Mouse (Mus musculus): Measurements from ENCODE around the gene Stmn1. TPM values are rescaled to one million over a fixed set of nuclear protein-coding genes. Genes with fewer than 3 reads are reported as not detected.

The Stmn1 gene
- polyA plus RNA-seq (2014; fragmentation: Illumina TruSeq; extraction: RNeasy Lipid Tissue Mini Kit (QIAGEN cat#74804); ENCODE audit: low read depth, low replicate concordance): 90.8 TPM

DNA sequence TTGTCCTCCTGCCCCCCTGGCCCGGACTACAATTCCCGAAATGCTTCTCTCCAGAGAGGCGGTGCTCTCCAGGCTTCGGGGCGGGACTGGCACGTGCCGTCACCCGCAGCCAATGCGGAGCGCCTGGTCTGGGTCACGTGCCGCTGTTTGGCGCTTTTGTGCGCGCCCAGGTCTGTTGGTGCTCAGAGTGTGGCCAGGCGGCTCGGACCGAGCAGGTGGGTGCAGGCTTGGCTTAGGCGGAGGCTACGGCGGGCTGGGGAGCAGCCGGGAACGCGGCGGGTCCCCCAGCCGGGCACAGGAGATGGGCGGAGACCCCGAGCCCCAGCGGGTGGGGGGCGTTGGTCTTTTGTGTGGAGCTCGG, at the start of gene Stmn1:
Gene Stmn1 (plus strand): TSS at position 106 of the 361 bp plus-strand sequence.

DNA sequence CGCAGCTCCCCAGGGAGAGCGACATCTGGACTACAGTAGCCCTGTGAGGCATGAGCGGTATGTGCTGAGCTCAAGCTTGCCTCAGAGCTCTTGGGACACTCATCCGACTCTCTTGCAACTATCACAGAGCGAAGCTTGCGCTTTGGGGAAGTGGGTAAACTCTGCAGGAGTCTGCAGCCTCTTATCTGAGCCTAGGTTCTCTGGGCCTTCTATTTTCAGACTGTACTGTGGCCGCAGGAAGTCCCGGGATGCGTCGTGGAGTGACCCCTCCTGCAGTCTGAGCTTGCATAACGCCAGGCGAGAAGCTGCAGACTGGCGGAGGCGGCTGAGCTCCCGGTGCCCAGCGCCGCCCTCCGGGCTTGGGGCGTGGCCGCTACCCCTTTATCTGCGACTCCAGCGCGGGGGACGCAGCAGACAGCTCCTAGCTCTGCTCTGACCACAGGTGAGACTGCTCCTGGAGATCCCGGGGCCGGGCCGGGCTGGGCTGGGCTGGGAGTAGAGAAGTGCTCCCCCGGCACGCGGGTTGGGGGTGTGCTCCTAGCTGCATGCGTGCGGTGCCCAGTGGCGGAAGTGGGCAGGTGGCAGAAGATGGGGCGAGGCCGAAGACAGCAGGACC, 28.6 kb downstream of the Stmn1 start, which contains the start of gene Paqr7:
Gene Paqr7 (plus strand): TSS at position 103 of the 616 bp plus-strand sequence.

DNA sequence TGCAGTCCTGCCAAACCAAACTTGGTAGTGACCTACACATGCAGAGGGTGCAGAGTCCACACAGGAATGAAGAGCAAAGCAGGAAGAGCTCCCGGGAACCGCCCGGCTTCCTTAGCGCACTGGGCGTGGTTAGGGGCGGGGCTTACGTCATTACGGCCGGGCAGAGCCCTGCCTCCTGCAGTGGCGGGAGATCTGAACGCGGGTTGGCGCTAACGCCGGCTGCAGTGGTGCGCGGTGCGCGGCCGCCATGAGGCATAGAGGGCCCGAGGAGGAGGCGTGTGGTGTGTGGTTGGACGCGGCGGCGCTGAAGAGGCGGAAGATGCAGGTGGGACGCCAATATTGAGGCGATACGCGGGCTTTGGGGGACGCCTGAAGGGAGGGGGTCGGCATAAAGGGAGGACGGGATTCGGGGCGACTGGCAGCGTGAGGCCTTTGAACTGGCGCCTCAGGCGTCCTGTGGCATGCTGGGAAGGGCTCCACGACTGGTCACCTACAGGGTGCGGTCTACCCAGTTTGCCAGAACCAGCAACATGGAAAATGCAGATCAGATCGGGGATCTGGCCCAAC, 42.8 kb downstream of the Stmn1 start, which contains the start of gene Aunip:
Gene Aunip (plus strand): TSS at position 155 of the 567 bp plus-strand sequence.

Other genes with a start within 250 kb of the Stmn1 start
- gene Catsper4, start 240.9 kb upstream of the Stmn1 start, polyA plus RNA-seq (2014; fragmentation: Illumina TruSeq; extraction: RNeasy Lipid Tissue Mini Kit (QIAGEN cat#74804); ENCODE audit: low read depth, low replicate concordance): 0.54 TPM
- 3.5 TPM for gene Cnksr1, start 229.9 kb upstream of the Stmn1 start, polyA plus RNA-seq (2014; fragmentation: Illumina TruSeq; extraction: RNeasy Lipid Tissue Mini Kit (QIAGEN cat#74804); ENCODE audit: low read depth, low replicate concordance)
- not detected for gene E130218I03Rik, start 224.7 kb upstream of the Stmn1 start, polyA plus RNA-seq (2014; fragmentation: Illumina TruSeq; extraction: RNeasy Lipid Tissue Mini Kit (QIAGEN cat#74804); ENCODE audit: low read depth, low replicate concordance)
- 0.28 TPM for gene Zfp593, start 222.7 kb upstream of the Stmn1 start, polyA plus RNA-seq (2014; fragmentation: Illumina TruSeq; extraction: RNeasy Lipid Tissue Mini Kit (QIAGEN cat#74804); ENCODE audit: low read depth, low replicate concordance)
- not detected for gene Gm30191, start 221.4 kb upstream of the Stmn1 start, polyA plus RNA-seq (2014; fragmentation: Illumina TruSeq; extraction: RNeasy Lipid Tissue Mini Kit (QIAGEN cat#74804); ENCODE audit: low read depth, low replicate concordance)
- gene Grrp1, start 214.2 kb upstream of the Stmn1 start, polyA plus RNA-seq (2014; fragmentation: Illumina TruSeq; extraction: RNeasy Lipid Tissue Mini Kit (QIAGEN cat#74804); ENCODE audit: low read depth, low replicate concordance): not detected
- gene Pdik1l, start 180.4 kb upstream of the Stmn1 start, polyA plus RNA-seq (2014; fragmentation: Illumina TruSeq; extraction: RNeasy Lipid Tissue Mini Kit (QIAGEN cat#74804); ENCODE audit: low read depth, low replicate concordance): 35.7 TPM
- gene Trim63, start 153.2 kb upstream of the Stmn1 start, polyA plus RNA-seq (2014; fragmentation: Illumina TruSeq; extraction: RNeasy Lipid Tissue Mini Kit (QIAGEN cat#74804); ENCODE audit: low read depth, low replicate concordance): not detected
- 0.13 TPM for gene Slc30a2, start 125.1 kb upstream of the Stmn1 start, polyA plus RNA-seq (2014; fragmentation: Illumina TruSeq; extraction: RNeasy Lipid Tissue Mini Kit (QIAGEN cat#74804); ENCODE audit: low read depth, low replicate concordance)
- 0.09 TPM for gene Extl1, start 84.5 kb upstream of the Stmn1 start, polyA plus RNA-seq (2014; fragmentation: Illumina TruSeq; extraction: RNeasy Lipid Tissue Mini Kit (QIAGEN cat#74804); ENCODE audit: low read depth, low replicate concordance)
- 22.4 TPM for gene Pafah2, start 72.0 kb upstream of the Stmn1 start, polyA plus RNA-seq (2014; fragmentation: Illumina TruSeq; extraction: RNeasy Lipid Tissue Mini Kit (QIAGEN cat#74804); ENCODE audit: low read depth, low replicate concordance)
- gene Paqr7, start 28.4 kb downstream of the Stmn1 start, polyA plus RNA-seq (2014; fragmentation: Illumina TruSeq; extraction: RNeasy Lipid Tissue Mini Kit (QIAGEN cat#74804); ENCODE audit: low read depth, low replicate concordance): 1.5 TPM
- 0.95 TPM for gene Aunip, start 42.7 kb downstream of the Stmn1 start, polyA plus RNA-seq (2014; fragmentation: Illumina TruSeq; extraction: RNeasy Lipid Tissue Mini Kit (QIAGEN cat#74804); ENCODE audit: low read depth, low replicate concordance)
- 29.6 TPM for gene Mtfr1l, start 67.1 kb downstream of the Stmn1 start, polyA plus RNA-seq (2014; fragmentation: Illumina TruSeq; extraction: RNeasy Lipid Tissue Mini Kit (QIAGEN cat#74804); ENCODE audit: low read depth, low replicate concordance)
- gene Selenon, start 83.8 kb downstream of the Stmn1 start, polyA plus RNA-seq (2014; fragmentation: Illumina TruSeq; extraction: RNeasy Lipid Tissue Mini Kit (QIAGEN cat#74804); ENCODE audit: low read depth, low replicate concordance): 1.2 TPM
- gene Man1c1, start 236.0 kb downstream of the Stmn1 start, polyA plus RNA-seq (2014; fragmentation: Illumina TruSeq; extraction: RNeasy Lipid Tissue Mini Kit (QIAGEN cat#74804); ENCODE audit: low read depth, low replicate concordance): 1.7 TPM